Mouse (Mus musculus): ENCODE results near the gene Ptk7. TPM values are rescaled to one million over a fixed set of nuclear protein-coding genes. Genes with fewer than 3 reads are reported as not detected.
A peak's percentile ranks its signal among the peaks of the same experiment; 100 is the strongest.

Gene Ptk7
- polyA plus RNA-seq, 1 experiment from 2014 or later: 54.0 TPM

- peak overlapping the region; percentile 43 for H3K4me2 ChIP-seq (ENCODE audit: low read length)
- DNase-seq (ENCODE audit: low spot score) (peak; percentile 76), ATAC-seq (replicated peaks; ENCODE audit: low FRiP score, low TSS enrichment, low read depth) (peak; percentile 32; the same call in 1 of the 2 replicates)
- no peak overlapping the region for H3K4me3 ChIP-seq (ENCODE audit: low read depth, low read length)
- WGBS: 10% methylated on average over 27 of the region's 27 CpGs
- peak overlapping the region; percentile 40 for H3K9ac ChIP-seq (ENCODE audit: low read length)
- peaks cover 84% of the 10 kb centered on the region for H3K4me1 ChIP-seq (replicated peaks; ENCODE audit: control insufficient read depth, insufficient read depth, low read length)
- no peaks in the 10 kb centered on the region for H3K9me3 ChIP-seq (ENCODE audit: control insufficient read depth, low read length)
- H3K27me3 ChIP-seq (replicated peaks; ENCODE audit: control insufficient read depth, insufficient read depth, low read length): no peaks in the 10 kb centered on the region
- no peaks in the 10 kb centered on the region for H3K36me3 ChIP-seq (ENCODE audit: control insufficient read depth, insufficient read depth, low read length)
- H3K27ac ChIP-seq (ENCODE audit: low read depth): peak overlapping the region; percentile 94
These were observed 10.3 kb downstream of the Ptk7 start for GRCm38 (mm10) chr17:46618769-46619682.

- H3K27ac ChIP-seq (ENCODE audit: low read depth): peak overlapping the region; percentile 94
- H3K9ac ChIP-seq (ENCODE audit: low read length): peak overlapping the region; percentile 40
- peak; percentile 70 for DNase-seq (ENCODE audit: low spot score)
- WGBS: 6% methylated on average over 6 of the region's 6 CpGs
- ATAC-seq (replicated peaks; ENCODE audit: low FRiP score, low TSS enrichment, low read depth): peak; percentile 24; the same call in 1 of the 2 replicates
- H3K4me2 ChIP-seq (ENCODE audit: low read length): peak overlapping the region; percentile 43
- peak overlapping the region; percentile 10 for H3K4me3 ChIP-seq (ENCODE audit: low read depth, low read length)
- no peaks in the 10 kb centered on the region for H3K9me3 ChIP-seq (ENCODE audit: control insufficient read depth, low read length)
- H3K36me3 ChIP-seq (ENCODE audit: control insufficient read depth, insufficient read depth, low read length): no peaks in the 10 kb centered on the region
- peaks cover 84% of the 10 kb centered on the region for H3K4me1 ChIP-seq (replicated peaks; ENCODE audit: control insufficient read depth, insufficient read depth, low read length)
- H3K27me3 ChIP-seq (replicated peaks; ENCODE audit: control insufficient read depth, insufficient read depth, low read length): no peaks in the 10 kb centered on the region
These were observed 10.9 kb downstream of the Ptk7 start for GRCm38 (mm10) chr17:46618394-46618768.

GRCm38 (mm10) chr17:46617799-46618198, 11.5 kb downstream of the Ptk7 start:
- WGBS: 37% methylated on average over 12 of the region's 12 CpGs
- H3K27me3 ChIP-seq (replicated peaks; ENCODE audit: control insufficient read depth, insufficient read depth, low read length): no peaks in the 10 kb centered on the region
- peaks cover 84% of the 10 kb centered on the region for H3K4me1 ChIP-seq (replicated peaks; ENCODE audit: control insufficient read depth, insufficient read depth, low read length)
- peak overlapping the region; percentile 94 for H3K27ac ChIP-seq (ENCODE audit: low read depth)
- H3K36me3 ChIP-seq (ENCODE audit: control insufficient read depth, insufficient read depth, low read length): no peaks in the 10 kb centered on the region
- H3K9me3 ChIP-seq (ENCODE audit: control insufficient read depth, low read length): no peaks in the 10 kb centered on the region
- H3K4me2 ChIP-seq (ENCODE audit: low read length): peak overlapping the region; percentile 43
- no peak; the same call in 1 of the 2 replicates for ATAC-seq (replicated peaks; ENCODE audit: low FRiP score, low TSS enrichment, low read depth)
- DNase-seq (ENCODE audit: low spot score): no peak
- H3K4me3 ChIP-seq (ENCODE audit: low read depth, low read length): peak overlapping the region; percentile 10
- H3K9ac ChIP-seq (ENCODE audit: low read length): peak overlapping the region; percentile 40; the same call in 1 of the 2 replicates

GRCm38 (mm10) chr17:46613229-46613628, 16.1 kb downstream of the Ptk7 start:
- peaks cover 65% of the 10 kb centered on the region for H3K4me1 ChIP-seq (replicated peaks; ENCODE audit: control insufficient read depth, insufficient read depth, low read length)
- H3K4me3 ChIP-seq (ENCODE audit: low read depth, low read length): no peak overlapping the region
- peak overlapping the region; percentile 24; the same call in 1 of the 2 replicates for H3K27ac ChIP-seq (ENCODE audit: low read depth)
- H3K36me3 ChIP-seq (ENCODE audit: control insufficient read depth, insufficient read depth, low read length): 0 out of 2 replicates have a peak, but pooled peaks cover 4% of the 10 kb centered on the region
- DNase-seq (ENCODE audit: low spot score): peak; percentile 49
- ATAC-seq (replicated peaks; ENCODE audit: low FRiP score, low TSS enrichment, low read depth): no peak
- no peak overlapping the region for H3K4me2 ChIP-seq (ENCODE audit: low read length)
- no peak overlapping the region for H3K9ac ChIP-seq (ENCODE audit: low read length)
- H3K9me3 ChIP-seq (ENCODE audit: control insufficient read depth, low read length): no peaks in the 10 kb centered on the region
- WGBS: 32% methylated on average over 3 of the region's 3 CpGs
- no peaks in the 10 kb centered on the region for H3K27me3 ChIP-seq (replicated peaks; ENCODE audit: control insufficient read depth, insufficient read depth, low read length)

- no peak overlapping the region for H3K9ac ChIP-seq (ENCODE audit: low read length)
- no peak for ATAC-seq (replicated peaks; ENCODE audit: low FRiP score, low TSS enrichment, low read depth)
These were observed 16.5 kb downstream of the Ptk7 start for GRCm38 (mm10) chr17:46612820-46613219.

GRCm38 (mm10) chr17:46612189-46612588, 17.1 kb downstream of the Ptk7 start:
- H3K4me1 ChIP-seq (replicated peaks; ENCODE audit: control insufficient read depth, insufficient read depth, low read length): peaks cover 56% of the 10 kb centered on the region
- H3K4me3 ChIP-seq (ENCODE audit: low read depth, low read length): no peak overlapping the region
- no peaks in the 10 kb centered on the region for H3K9me3 ChIP-seq (ENCODE audit: control insufficient read depth, low read length)
- peak; percentile 51 for DNase-seq (ENCODE audit: low spot score)
- 37% methylated on average over 2 of the region's 2 CpGs for WGBS
- 0 out of 2 replicates have a peak, but pooled peaks have one; percentile 31 for ATAC-seq (replicated peaks; ENCODE audit: low FRiP score, low TSS enrichment, low read depth)
- H3K36me3 ChIP-seq (ENCODE audit: control insufficient read depth, insufficient read depth, low read length): 0 out of 2 replicates have a peak, but pooled peaks cover 4% of the 10 kb centered on the region
- no peaks in the 10 kb centered on the region for H3K27me3 ChIP-seq (replicated peaks; ENCODE audit: control insufficient read depth, insufficient read depth, low read length)
- H3K4me2 ChIP-seq (ENCODE audit: low read length): no peak overlapping the region
- no peak overlapping the region for H3K27ac ChIP-seq (ENCODE audit: low read depth)
- H3K9ac ChIP-seq (ENCODE audit: low read length): no peak overlapping the region

More at GRCm38 (mm10) chr17:46612820-46613219, 16.5 kb downstream of the Ptk7 start:
- DNase-seq (ENCODE audit: low spot score): peak; percentile 48
- Histone ChIP-seq H3K9me3 (ENCODE audit: control insufficient read depth, low read length) (no peaks in the 10 kb centered on the region), H3K4me2 (ENCODE audit: low read length) (no peak overlapping the region), H3K36me3 (ENCODE audit: control insufficient read depth, insufficient read depth, low read length) (0 out of 2 replicates have a peak, but pooled peaks cover 4% of the 10 kb centered on the region), H3K4me1 (replicated peaks; ENCODE audit: control insufficient read depth, insufficient read depth, low read length) (peaks cover 61% of the 10 kb centered on the region), H3K4me3 (ENCODE audit: low read depth, low read length) (no peak overlapping the region), H3K27me3 (replicated peaks; ENCODE audit: control insufficient read depth, insufficient read depth, low read length) (no peaks in the 10 kb centered on the region), H3K27ac (ENCODE audit: low read depth) (peak overlapping the region; percentile 51; the same call in 1 of the 2 replicates)
- WGBS: 22% methylated on average over 4 of the region's 4 CpGs

- ATAC-seq (replicated peaks; ENCODE audit: low FRiP score, low TSS enrichment, low read depth) (no peak), DNase-seq (ENCODE audit: low spot score) (no peak)
- Histone ChIP-seq H3K27ac (ENCODE audit: low read depth) (no peak overlapping the region), H3K9me3 (ENCODE audit: control insufficient read depth, low read length) (no peaks in the 10 kb centered on the region), H3K36me3 (ENCODE audit: control insufficient read depth, insufficient read depth, low read length) (0 out of 2 replicates have a peak, but pooled peaks cover 4% of the 10 kb centered on the region), H3K4me2 (ENCODE audit: low read length) (no peak overlapping the region), H3K4me3 (ENCODE audit: low read depth, low read length) (no peak overlapping the region), H3K9ac (ENCODE audit: low read length) (no peak overlapping the region), H3K27me3 (replicated peaks; ENCODE audit: control insufficient read depth, insufficient read depth, low read length) (no peaks in the 10 kb centered on the region), H3K4me1 (replicated peaks; ENCODE audit: control insufficient read depth, insufficient read depth, low read length) (peaks cover 50% of the 10 kb centered on the region)
- WGBS: 94% methylated on average over 6 of the region's 6 CpGs
These were observed 18.0 kb downstream of the Ptk7 start for GRCm38 (mm10) chr17:46611316-46611715.

GRCm38 (mm10) chr17:46609721-46610514, 19.4 kb downstream of the Ptk7 start:
- ATAC-seq (replicated peaks; ENCODE audit: low FRiP score, low TSS enrichment, low read depth): no peak
- no peaks in the 10 kb centered on the region for H3K9me3 ChIP-seq (ENCODE audit: control insufficient read depth, low read length)
- 0 out of 2 replicates have a peak, but pooled peaks cover 4% of the 10 kb centered on the region for H3K36me3 ChIP-seq (ENCODE audit: control insufficient read depth, insufficient read depth, low read length)
- 63% methylated on average over 15 of the region's 15 CpGs for WGBS
- H3K27ac ChIP-seq (ENCODE audit: low read depth): no peak overlapping the region
- no peaks in the 10 kb centered on the region for H3K27me3 ChIP-seq (replicated peaks; ENCODE audit: control insufficient read depth, insufficient read depth, low read length)
- H3K4me2 ChIP-seq (ENCODE audit: low read length): no peak overlapping the region
- no peak for DNase-seq (ENCODE audit: low spot score)
- no peak overlapping the region for H3K9ac ChIP-seq (ENCODE audit: low read length)
- peaks cover 51% of the 10 kb centered on the region for H3K4me1 ChIP-seq (replicated peaks; ENCODE audit: control insufficient read depth, insufficient read depth, low read length)
- H3K4me3 ChIP-seq (ENCODE audit: low read depth, low read length): no peak overlapping the region

All from intestine, embryonic 14.5 days (tissue).